Mouse (Mus musculus): ENCODE measurements at regions not wholly inside any gene's neighbourhood (a gene's known extent, or its start where the extent isn't known, plus 50 kb on each side); places are given as distances from the start of the nearest gene placed in this dataset.

DNA sequence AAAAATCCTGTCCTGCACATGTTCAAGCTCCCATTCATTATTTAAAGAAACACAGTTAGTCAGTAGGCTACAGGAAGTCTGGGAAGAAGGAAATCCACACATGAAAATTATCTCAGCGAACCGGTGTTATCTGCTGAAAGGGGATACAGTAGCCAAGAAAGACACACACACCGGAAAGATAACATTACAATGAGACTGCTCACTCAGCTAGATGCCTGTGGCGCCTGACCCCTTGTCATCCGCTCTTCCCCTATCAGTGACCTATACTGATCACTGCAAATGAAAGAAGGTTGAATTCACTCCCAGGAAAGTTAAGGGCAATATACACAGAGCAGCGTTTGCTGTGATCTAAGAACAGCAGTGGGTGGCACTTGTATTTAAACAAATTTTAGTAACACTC lies 481.0 kb upstream of the Sox11 start:
- TF ChIP-seq CTCF (IDR thresholded peaks at IDR 0.05; ENCODE audit: low read depth) (no peak), EP300 (optimal IDR thresholded peaks at IDR 0.05) (no peak)

Data from stomach, postnatal 0 days (tissue).